8 mouse cellular contexts compared by ENCODE assay signal in the genomic region with DNA sequence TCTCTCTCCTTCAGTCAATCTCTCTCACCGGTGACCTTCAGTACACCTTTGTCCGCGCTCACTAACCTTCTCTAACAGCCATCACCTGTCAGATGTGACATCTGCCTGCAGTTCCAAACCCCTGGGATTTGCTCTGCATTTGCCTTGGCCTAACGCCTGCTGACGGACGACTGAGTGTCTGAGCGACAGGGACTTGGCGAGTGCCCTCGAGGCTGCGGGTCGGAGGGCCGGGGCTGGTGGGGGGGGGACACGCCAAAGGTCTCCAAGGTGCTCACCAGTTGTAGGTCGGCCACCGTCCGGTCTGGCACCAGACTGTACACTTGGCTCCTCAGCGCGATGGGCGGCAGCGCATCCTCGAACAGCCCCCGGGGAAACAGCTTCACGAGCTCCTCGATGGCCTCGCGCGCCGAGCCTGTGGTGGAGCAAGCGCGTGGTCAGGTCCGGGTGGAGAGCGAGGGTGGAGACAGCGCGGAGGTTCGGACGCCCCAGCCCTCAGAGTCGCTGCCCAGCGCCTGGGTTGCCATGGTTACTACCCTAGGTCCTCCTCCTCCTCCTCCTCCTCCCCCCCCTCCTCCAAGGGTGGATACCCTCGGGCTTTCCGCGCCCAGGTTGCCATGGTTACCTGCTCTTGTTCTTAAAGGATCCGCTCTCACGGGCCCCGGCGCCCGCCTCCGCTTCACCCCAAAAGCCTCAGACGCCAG. TPM values are rescaled to one million over a fixed set of nuclear protein-coding genes. Genes with fewer than 3 reads are reported as not detected.
DNase-seq lines count a peak whose midpoint lies in the region; ATAC-seq and TF ChIP-seq lines count a peak whose summit lies in the region.

No protein-coding gene starts in this region.

- H3K4me3 ChIP-seq in layer of hippocampus, adult 2 months = peak overlapping the region; percentile 59
- H3K4me3 ChIP-seq in embryonic facial prominence, embryonic 12.5 days = peak overlapping the region; percentile 85
- peak overlapping the region; percentile 66 for H3K4me3 ChIP-seq in hindbrain, postnatal 0 days (ENCODE audit: low read length)
- peak overlapping the region; percentile 76 for H3K4me3 ChIP-seq in midbrain, embryonic 14.5 days (replicated peaks; ENCODE audit: low read depth, low read length)

- no peaks in the 10 kb centered on the region for H3K27me3 ChIP-seq in embryonic facial prominence, embryonic 12.5 days
- no peaks in the 10 kb centered on the region for H3K27me3 ChIP-seq in hindbrain, postnatal 0 days (ENCODE audit: insufficient read depth, low read length)
- H3K27me3 ChIP-seq in midbrain, embryonic 14.5 days (ENCODE audit: control insufficient read depth, insufficient read depth, low read length) = no peaks in the 10 kb centered on the region

- no peaks in the 10 kb centered on the region for H3K9me3 ChIP-seq in embryonic facial prominence, embryonic 12.5 days
- no peaks in the 10 kb centered on the region for H3K9me3 ChIP-seq in hindbrain, postnatal 0 days (ENCODE audit: low read length)
- H3K9me3 ChIP-seq in midbrain, embryonic 14.5 days (ENCODE audit: control insufficient read depth, low read length) = no peaks in the 10 kb centered on the region

- no peak for DNase-seq in layer of hippocampus, adult 2 months (ENCODE audit: low spot score in 2 of 2)
- DNase-seq in layer of hippocampus, adult 11-12 months (ENCODE audit: low spot score) = no peak
- DNase-seq in hindbrain, postnatal 0 days (ENCODE audit: low spot score) = no peak
- DNase-seq in midbrain, embryonic 14.5 days = no peak
- DNase-seq in T-cell, adult 2 months (ENCODE audit: low spot score) = no peak
- DNase-seq in layer of hippocampus, postnatal 36 days = no peak
- DNase-seq in urinary bladder, postnatal 10 days (ENCODE audit: low spot score) = no peak

- 4% methylated on average over 48 of the region's 48 CpGs for WGBS in embryonic facial prominence, embryonic 12.5 days
- 3% methylated on average over 47 of the region's 48 CpGs for WGBS in hindbrain, postnatal 0 days
- WGBS in midbrain, embryonic 14.5 days = 2% methylated on average over 48 of the region's 48 CpGs

- peaks cover 48% of the 10 kb centered on the region for H3K36me3 ChIP-seq in embryonic facial prominence, embryonic 12.5 days
- peaks cover 24% of the 10 kb centered on the region for H3K36me3 ChIP-seq in hindbrain, postnatal 0 days (ENCODE audit: insufficient read depth, low read length)
- peaks cover 52% of the 10 kb centered on the region for H3K36me3 ChIP-seq in midbrain, embryonic 14.5 days (ENCODE audit: control insufficient read depth, insufficient read depth, low read length)

- H3K4me1 ChIP-seq in embryonic facial prominence, embryonic 12.5 days = peaks cover 20% of the 10 kb centered on the region
- H3K4me1 ChIP-seq in hindbrain, postnatal 0 days (ENCODE audit: insufficient read depth, low read length) = peaks cover 13% of the 10 kb centered on the region; the same call in 1 of the 2 replicates
- peaks cover 14% of the 10 kb centered on the region for H3K4me1 ChIP-seq in midbrain, embryonic 14.5 days (ENCODE audit: control insufficient read depth, insufficient read depth, low read length)

- TF ChIP-seq CTCF in layer of hippocampus, adult 2 months (conservative IDR thresholded peaks at IDR 0.05) = no peak
- TF ChIP-seq CTCF in hindbrain, postnatal 0 days (IDR thresholded peaks at IDR 0.05; ENCODE audit: low read depth) = no peak

- H3K4me2 ChIP-seq in embryonic facial prominence, embryonic 12.5 days (replicated peaks) = peak overlapping the region; percentile 99
- H3K4me2 ChIP-seq in hindbrain, postnatal 0 days (ENCODE audit: low read depth, low read length) = peak overlapping the region; percentile 88
- peak overlapping the region; percentile 74 for H3K4me2 ChIP-seq in midbrain, embryonic 14.5 days (ENCODE audit: low read length)

- H3K27ac ChIP-seq in layer of hippocampus, adult 2 months = peak overlapping the region; percentile 88
- H3K27ac ChIP-seq in embryonic facial prominence, embryonic 12.5 days = peak overlapping the region; percentile 67
- H3K27ac ChIP-seq in hindbrain, postnatal 0 days = peak overlapping the region; percentile 74
- H3K27ac ChIP-seq in midbrain, embryonic 14.5 days (replicated peaks; ENCODE audit: low read depth, low read length) = peak overlapping the region; percentile 78

- ATAC-seq in embryonic facial prominence, embryonic 12.5 days (ENCODE audit: insufficient number of reproducible peaks, insufficient read depth, low FRiP score, low TSS enrichment) = peak; percentile 60
- peak; percentile 83 for ATAC-seq in hindbrain, postnatal 0 days
- ATAC-seq in midbrain, embryonic 14.5 days (ENCODE audit: low FRiP score, low TSS enrichment) = peak; percentile 83

- H3K9ac ChIP-seq in embryonic facial prominence, embryonic 12.5 days = peak overlapping the region; percentile 77
- peak overlapping the region; percentile 69 for H3K9ac ChIP-seq in hindbrain, postnatal 0 days (replicated peaks; ENCODE audit: low read length)
- peak overlapping the region; percentile 58 for H3K9ac ChIP-seq in midbrain, embryonic 14.5 days (replicated peaks; ENCODE audit: low read length)

RNA-seq across cellular contexts. Expression of a gene that starts 0.4 kb away (rescaled TPM):
- total RNA-seq in layer of hippocampus, adult 2 months (2021) = 10 to 100 TPM; 55.5 to 61.3 TPM
- 21.5 and 23.8 TPM in 2 replicates for polyA plus RNA-seq in embryonic facial prominence, embryonic 12.5 days (2016; fragmentation: Nextera tagmentation; extraction: Ambion mirVana)
- total RNA-seq in hindbrain, postnatal 0 days (2014; rRNA removed) = 17.5 and 29.6 TPM in 2 replicates
- 45.5 and 46.5 TPM in 2 replicates for polyA plus RNA-seq in hindbrain, postnatal 0 days (2015; fragmentation: Nextera tagmentation; extraction: Ambion mirVana)
- 32.1 and 39.3 TPM in 2 replicates for polyA plus RNA-seq in midbrain, embryonic 14.5 days (2014; fragmentation: Nextera tagmentation; extraction: Ambion mirVana)
- 10 to 100 TPM; 54.9 to 61.0 TPM for total RNA-seq in layer of hippocampus, postnatal 36 days (2021)

RNA-seq across cellular contexts. Expression of a gene that starts 0.5 kb away (rescaled TPM):
- total RNA-seq in layer of hippocampus, adult 2 months (2021) = 10 to 100 TPM; 39.7 to 42.3 TPM
- polyA plus RNA-seq in embryonic facial prominence, embryonic 12.5 days (2016; fragmentation: Nextera tagmentation; extraction: Ambion mirVana) = 65.5 and 77.7 TPM in 2 replicates
- 36.4 and 48.9 TPM in 2 replicates for total RNA-seq in hindbrain, postnatal 0 days (2014; rRNA removed)
- 47.6 and 53.8 TPM in 2 replicates for polyA plus RNA-seq in hindbrain, postnatal 0 days (2015; fragmentation: Nextera tagmentation; extraction: Ambion mirVana)
- 66.6 and 68.6 TPM in 2 replicates for polyA plus RNA-seq in midbrain, embryonic 14.5 days (2014; fragmentation: Nextera tagmentation; extraction: Ambion mirVana)
- 10 to 100 TPM; 37.1 to 43.9 TPM for total RNA-seq in layer of hippocampus, postnatal 36 days (2021)

RNA-seq across cellular contexts. Expression of a gene that starts 13.7 kb away (rescaled TPM):
- total RNA-seq in layer of hippocampus, adult 2 months (2021) = 10 to 100 TPM; 75.1 to 78.3 TPM
- polyA plus RNA-seq in embryonic facial prominence, embryonic 12.5 days (2016; fragmentation: Nextera tagmentation; extraction: Ambion mirVana) = 61.6 and 64.3 TPM in 2 replicates
- 98.1 and 100 TPM in 2 replicates for total RNA-seq in hindbrain, postnatal 0 days (2014; rRNA removed)
- polyA plus RNA-seq in hindbrain, postnatal 0 days (2015; fragmentation: Nextera tagmentation; extraction: Ambion mirVana) = 43.8 and 44.5 TPM in 2 replicates
- 47.7 and 55.5 TPM in 2 replicates for polyA plus RNA-seq in midbrain, embryonic 14.5 days (2014; fragmentation: Nextera tagmentation; extraction: Ambion mirVana)
- total RNA-seq in layer of hippocampus, postnatal 36 days (2021) = 10 to 100 TPM; 69.5 to 72.4 TPM

RNA-seq across cellular contexts. Expression of a gene that starts 13.9 kb away (rescaled TPM):
- 10 to 100 TPM; 34.9 to 38.1 TPM for total RNA-seq in layer of hippocampus, adult 2 months (2021)
- 127 and 134 TPM in 2 replicates for polyA plus RNA-seq in embryonic facial prominence, embryonic 12.5 days (2016; fragmentation: Nextera tagmentation; extraction: Ambion mirVana)
- total RNA-seq in hindbrain, postnatal 0 days (2014; rRNA removed) = 27.6 and 32.9 TPM in 2 replicates
- polyA plus RNA-seq in hindbrain, postnatal 0 days (2015; fragmentation: Nextera tagmentation; extraction: Ambion mirVana) = 63.5 and 71.9 TPM in 2 replicates
- polyA plus RNA-seq in midbrain, embryonic 14.5 days (2014; fragmentation: Nextera tagmentation; extraction: Ambion mirVana) = 75.5 and 85.3 TPM in 2 replicates
- total RNA-seq in layer of hippocampus, postnatal 36 days (2021) = 10 to 100 TPM; 29.2 to 32.1 TPM

RNA-seq across cellular contexts. Expression of a gene that starts 26.0 kb away (rescaled TPM):
- not detected for total RNA-seq in layer of hippocampus, adult 2 months (2021)
- polyA plus RNA-seq in embryonic facial prominence, embryonic 12.5 days (2016; fragmentation: Nextera tagmentation; extraction: Ambion mirVana) = 1.1 and 1.7 TPM in 2 replicates
- 0.07 and 0.26 TPM in 2 replicates for total RNA-seq in hindbrain, postnatal 0 days (2014; rRNA removed)
- polyA plus RNA-seq in hindbrain, postnatal 0 days (2015; fragmentation: Nextera tagmentation; extraction: Ambion mirVana) = 1.0 and 1.3 TPM in 2 replicates
- 1.8 and 3.0 TPM in 2 replicates for polyA plus RNA-seq in midbrain, embryonic 14.5 days (2014; fragmentation: Nextera tagmentation; extraction: Ambion mirVana)
- total RNA-seq in layer of hippocampus, postnatal 36 days (2021) = under 1 TPM in 1 of 2 experiments, not detected in 1; 0.23 TPM
